Mouse (Mus musculus) thymus, postnatal 14 days (tissue): ENCODE measurements around the gene Rab40c.
"Not testable (repeated sequence)": the region's sequence is repeated elsewhere in the genome, so short reads cannot be mapped to it uniquely, and the experiment has no call there.

Experiments used
- DNase-seq: peaks from one replicate; pipeline ENCODE4 v3.0.0; 2021

The Rab40c gene

DNA sequence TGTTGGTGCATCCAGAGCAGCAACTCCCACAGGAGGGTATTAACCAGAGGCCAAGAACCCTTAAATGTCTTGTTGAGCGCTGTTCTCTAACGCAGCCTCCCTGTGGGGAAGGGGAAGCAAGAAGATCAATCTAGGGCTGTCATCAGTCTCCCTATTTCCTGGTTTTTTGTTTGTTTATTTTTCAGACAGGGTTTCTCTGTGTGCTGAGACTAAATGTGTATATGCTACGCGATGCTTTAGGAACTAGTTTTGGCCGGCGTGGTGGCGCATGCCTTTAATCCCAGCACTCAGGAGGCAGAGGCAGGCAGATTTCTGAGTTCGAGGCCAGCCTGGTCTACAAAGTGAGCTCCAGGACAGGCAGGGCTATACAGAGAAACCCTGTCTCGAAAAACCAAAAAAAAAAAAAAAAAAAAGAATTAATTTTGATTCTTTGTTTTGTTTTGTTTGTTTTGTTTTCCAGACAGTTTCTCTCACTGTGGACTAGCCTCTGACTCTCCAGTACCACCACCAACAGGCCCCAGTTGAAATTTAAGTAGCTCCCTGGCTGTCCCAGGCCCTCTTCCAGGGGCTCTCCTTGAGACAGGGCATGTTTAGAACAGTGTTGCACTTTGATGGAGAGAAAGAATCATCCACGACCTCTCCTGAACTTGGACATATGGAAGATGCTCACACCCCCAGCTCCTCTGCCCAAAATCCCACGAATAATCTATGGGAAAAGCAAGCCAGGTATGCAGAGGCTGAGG lies 46.0 kb downstream of the Rab40c start:
- DNase-seq = no peak

DNA sequence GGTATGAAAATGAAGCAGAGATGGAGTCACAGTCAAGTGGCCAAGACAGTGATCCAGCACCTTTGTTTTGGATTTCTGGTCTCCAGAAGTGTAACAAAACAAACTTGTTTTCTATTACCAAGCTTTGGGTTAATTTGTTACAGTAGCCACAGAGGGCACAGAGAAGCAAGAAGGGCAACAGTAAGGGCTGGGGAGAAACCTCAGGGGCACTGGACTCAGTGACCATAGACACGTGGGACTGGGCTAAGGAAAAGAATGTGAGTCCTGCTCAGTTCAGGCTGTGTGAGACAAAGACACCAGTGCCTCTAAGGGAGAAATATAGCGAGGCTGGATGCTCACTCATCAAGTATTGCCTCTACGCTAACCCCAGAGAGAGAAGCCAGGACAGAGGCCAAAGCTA lies 46.9 kb downstream of the Rab40c start:
- DNase-seq = no peak

DNA sequence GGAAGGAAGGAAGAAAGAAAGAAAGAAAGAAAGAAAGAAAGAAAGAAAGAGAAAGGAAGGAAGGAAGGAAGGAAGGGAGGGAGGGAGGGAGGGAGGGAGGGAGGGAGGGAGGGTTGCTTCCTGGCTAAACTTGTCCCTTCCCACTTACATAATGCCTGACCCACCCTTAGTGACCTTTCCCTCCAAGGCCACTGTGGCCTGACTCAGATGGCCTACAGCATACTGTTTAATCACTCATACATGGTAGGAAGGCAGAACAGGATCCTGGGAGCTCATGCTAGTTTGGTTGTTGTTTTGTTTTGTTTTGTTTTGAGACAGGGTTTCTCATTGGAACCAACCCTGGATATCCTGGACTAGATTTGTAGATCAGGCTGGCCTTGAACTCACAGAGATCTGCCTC lies 48.0 kb downstream of the Rab40c start:
- not testable (repeated sequence) for DNase-seq

- no peak for DNase-seq
Observed at GRCm38 (mm10) chr17:25869954-25870353, 49.6 kb downstream of the Rab40c start.

DNA sequence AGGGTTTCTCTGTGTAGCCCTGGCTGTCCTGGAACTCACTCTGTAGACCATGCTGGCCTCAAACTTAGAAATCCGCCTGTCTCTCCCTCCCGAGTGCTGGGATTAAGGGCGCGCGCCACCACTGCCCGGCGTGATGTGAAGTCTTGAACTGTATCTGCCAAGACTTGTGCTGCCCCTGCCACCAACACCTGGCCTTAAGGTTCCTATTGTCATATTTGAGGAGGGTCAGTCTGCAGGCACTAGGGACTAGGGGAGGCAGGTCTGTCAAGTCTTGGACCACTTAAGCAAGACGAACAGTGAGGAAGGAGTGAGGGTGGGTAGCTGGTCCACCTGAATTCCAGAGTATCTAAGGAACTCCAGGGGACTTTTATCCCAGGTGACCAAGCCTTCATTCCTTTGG lies 50.0 kb downstream of the Rab40c start:
- DNase-seq = no peak

DNA sequence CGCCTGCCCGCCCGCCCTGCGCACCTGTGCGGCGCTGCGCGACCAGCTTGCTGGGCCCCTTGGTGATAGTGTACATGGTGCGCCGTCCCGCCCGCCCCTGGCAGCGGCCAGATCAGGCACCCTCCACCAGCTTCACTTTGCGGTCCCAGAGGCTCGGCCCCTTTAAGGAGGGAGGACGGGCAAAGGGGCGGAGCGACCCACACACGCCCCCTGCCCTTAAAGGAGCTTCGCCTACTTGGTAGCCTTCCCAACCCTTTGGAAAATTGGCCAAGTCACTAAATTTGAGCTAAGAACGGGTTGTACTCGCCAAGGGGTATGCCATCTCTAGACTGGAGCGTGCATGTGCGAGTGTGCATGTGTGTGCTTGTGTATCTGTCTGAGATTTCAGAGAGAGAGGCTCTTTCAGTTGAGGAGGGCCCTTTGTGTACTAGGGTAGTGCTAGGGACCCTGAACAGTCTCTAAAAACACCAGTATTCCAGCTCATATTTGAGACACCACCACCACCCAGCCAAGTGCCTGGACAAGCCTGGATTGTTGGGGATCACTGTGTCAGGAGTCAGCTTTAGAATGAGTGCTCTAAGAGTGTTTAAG lies 50.8 kb downstream of the Rab40c start, which contains the start of gene Mcrip2:
Gene Mcrip2, minus strand, starts transcription at position 164 of the 591 bp plus-strand sequence.
- DNase-seq = peak; percentile 79

DNA sequence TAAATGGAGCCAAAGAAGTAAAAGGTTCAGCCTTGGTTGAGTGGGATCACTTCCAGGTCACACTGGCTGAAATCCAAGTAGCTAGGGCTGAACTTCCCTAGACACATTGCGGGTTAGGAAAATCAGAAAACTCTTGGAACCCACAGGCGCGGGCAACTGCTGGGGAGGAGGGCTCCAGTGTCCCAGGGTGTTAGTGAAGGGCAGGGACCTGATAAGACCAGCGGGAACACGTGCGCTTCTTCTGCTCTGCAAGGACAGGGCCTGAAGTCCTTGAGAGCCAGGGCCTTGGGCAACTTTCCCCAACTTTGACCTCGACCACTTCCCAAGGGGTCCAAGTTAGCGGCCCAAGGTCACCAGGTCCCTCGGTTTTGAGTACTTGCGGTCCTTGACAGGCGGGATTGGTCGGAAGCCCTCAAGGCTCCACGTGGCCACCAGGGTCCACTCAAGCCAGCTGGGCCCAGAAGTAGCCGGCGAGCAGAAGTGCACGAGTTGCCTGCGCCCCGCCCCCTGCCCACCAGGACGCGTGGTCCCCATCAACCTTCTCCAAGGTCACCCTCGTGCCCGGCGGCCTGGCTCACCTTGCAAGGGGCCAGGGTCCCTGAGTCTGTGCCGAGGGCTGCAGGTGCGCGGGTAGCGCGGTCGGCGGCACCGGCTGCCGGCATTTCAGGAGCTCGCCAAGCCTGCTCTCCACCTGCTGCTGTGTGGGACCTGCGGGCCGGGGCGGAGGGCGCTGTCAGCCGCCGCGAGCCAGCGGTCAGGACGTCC lies 51.5 kb downstream of the Rab40c start:
- no peak for DNase-seq

DNA sequence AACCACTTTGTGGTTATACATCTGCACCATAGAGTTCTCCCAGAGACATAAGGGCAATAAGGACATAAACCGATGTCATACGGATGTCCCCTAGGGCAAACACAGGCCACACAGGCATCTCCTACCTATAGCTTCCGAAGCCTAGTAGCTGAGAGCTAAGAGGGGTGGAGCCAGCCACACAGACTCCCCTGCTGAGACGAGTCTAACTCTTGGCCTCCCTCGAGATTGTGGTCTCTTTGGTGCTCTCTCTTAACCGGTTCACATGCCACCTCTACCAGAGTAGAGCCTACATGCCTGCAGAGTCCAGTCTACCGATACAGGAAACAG lies 52.1 kb downstream of the Rab40c start:
- peak; percentile 57 for DNase-seq

- DNase-seq = no peak
Observed at GRCm38 (mm10) chr17:25866172-25866571, 53.4 kb downstream of the Rab40c start.

GRCm38 (mm10) chr17:25865288-25865687 lies 54.2 kb downstream of the Rab40c start:
- no peak for DNase-seq

GRCm38 (mm10) chr17:25864311-25864710 lies 55.2 kb downstream of the Rab40c start:
- no peak for DNase-seq

DNA sequence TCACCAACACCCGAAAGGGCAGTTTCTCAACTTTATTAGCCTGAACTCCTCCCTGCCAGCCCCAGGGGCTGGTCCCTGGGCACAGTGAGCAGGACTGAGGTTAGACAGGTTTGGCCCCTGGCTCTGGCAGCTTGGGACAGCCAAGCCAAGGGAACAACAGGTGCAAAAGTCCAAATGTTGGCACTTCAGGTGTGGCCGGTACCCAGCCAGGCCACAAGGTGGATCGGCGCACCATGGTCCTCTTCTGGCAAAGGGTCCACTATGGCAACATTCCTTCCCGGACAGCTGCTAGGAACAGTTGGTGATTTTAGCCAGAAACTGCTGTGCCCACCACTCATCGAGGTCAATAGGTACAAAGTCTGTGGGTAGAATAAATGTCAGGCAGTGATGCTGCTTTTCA lies 55.8 kb downstream of the Rab40c start:
- DNase-seq = no peak

DNA sequence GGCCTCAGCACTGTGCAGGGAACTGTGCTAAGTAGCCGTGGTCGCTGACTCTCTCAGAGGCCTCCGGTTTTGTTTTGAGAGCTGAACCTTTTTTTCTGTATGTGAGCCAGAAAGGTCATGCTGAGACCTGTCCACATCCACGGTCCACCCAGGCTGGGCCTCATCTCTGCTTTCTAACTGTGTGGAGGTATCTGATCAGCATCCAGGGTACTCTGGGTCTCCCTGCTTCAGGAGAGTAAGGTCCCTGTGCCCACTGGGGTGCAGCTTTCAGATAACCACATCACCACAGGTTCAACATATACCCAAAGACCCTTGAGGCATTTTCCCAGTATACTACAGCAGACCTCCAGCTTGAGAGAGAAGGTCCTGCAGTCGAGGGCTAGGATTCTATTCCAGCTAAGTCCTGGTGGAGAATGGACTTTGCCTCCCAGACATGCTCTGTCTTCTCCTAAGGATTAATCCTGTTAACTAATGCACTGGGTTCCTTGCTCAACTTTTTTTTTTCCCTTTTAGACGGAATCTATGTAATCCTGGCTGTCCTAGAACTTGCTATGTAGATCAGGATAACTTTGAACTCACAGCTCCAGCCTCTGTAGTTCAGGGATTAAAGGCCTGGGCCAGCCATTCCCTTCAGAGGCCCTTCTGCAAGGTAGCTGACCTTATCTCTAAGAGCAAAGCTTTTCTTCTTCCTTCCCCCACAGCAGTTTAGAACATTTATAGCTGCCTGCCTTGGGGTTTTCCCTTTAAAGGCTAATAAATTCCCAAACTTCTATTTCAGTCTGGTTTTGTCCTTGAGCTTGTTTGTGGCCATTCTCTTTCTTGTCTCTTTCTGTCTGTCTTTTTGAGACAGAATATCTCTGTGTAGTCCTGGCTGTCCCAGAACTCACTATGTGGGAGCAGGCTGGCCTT lies 57.6 kb downstream of the Rab40c start:
- DNase-seq = no peak

GRCm38 (mm10) chr17:25860832-25861703 lies 58.5 kb downstream of the Rab40c start, which contains the start of gene Wdr90:
Wdr90 (minus strand) TSS chr17:25861501.
- DNase-seq = peak; percentile 91

DNA sequence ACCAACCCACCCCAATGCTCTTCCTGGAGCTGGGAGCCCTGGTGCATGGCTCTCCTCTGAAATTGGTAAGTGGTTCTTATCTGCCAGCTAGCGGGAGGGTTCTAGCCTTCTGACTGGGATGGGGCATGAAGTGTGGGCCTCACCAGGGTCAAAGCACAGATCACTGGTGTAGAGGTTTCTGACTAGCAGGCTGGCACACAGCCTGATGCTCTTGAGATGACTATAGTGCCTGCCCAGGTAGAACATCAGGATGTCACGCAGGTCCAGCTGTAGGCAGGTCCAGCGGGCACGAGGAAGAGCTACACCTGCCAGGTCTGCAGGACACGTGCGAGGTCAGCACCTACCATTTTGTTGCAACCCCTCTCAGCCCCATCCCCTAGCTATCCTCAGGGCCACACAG lies 59.3 kb downstream of the Rab40c start:
- DNase-seq = no peak

- peak; percentile 98 for DNase-seq
Observed at GRCm38 (mm10) chr17:25844396-25844901, 75.1 kb downstream of the Rab40c start, which contains the start of gene Rhot2. Rhot2 (minus strand) TSS chr17:25844851.

GRCm38 (mm10) chr17:25843636-25844395 lies 75.7 kb downstream of the Rab40c start:
- no peak for DNase-seq

DNA sequence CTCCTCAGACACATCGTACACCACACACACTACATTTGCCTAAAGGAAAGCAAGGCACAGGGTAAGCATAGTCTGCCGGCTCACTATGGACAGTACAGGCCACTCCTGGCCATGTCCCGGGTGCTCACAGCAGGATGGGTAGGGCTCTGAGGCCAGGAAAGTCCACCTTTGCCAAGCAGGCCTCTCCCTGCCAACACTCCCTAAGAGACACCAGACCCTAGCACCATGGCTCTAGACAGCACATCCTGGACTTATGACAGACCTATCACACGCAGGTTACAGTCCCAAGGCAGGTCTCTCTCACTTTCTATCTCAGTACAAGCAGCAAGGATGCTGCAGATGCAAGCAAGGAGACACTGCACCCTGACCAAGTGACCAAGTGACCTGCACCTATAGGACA lies 76.4 kb downstream of the Rab40c start:
- no peak for DNase-seq

DNA sequence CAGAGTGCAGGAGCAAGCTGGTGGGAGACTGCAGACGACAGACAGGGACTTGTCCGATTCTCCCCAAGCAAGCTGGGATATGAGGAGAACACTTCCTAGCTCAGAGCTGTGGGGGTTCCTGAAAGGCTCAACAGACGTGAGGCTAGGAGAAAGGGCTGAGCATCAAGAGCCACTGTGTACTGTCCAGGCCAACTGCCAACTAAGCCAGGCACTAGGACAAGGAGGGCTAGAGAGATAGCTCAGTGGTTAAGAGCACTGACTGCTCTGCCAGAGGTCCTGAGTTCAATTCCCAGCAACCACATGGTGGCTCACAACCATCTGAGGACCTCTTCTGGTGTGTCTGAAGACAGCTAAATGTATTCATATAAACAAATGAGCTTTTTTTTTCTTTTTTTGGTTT lies 77.0 kb downstream of the Rab40c start:
- DNase-seq = no peak

DNA sequence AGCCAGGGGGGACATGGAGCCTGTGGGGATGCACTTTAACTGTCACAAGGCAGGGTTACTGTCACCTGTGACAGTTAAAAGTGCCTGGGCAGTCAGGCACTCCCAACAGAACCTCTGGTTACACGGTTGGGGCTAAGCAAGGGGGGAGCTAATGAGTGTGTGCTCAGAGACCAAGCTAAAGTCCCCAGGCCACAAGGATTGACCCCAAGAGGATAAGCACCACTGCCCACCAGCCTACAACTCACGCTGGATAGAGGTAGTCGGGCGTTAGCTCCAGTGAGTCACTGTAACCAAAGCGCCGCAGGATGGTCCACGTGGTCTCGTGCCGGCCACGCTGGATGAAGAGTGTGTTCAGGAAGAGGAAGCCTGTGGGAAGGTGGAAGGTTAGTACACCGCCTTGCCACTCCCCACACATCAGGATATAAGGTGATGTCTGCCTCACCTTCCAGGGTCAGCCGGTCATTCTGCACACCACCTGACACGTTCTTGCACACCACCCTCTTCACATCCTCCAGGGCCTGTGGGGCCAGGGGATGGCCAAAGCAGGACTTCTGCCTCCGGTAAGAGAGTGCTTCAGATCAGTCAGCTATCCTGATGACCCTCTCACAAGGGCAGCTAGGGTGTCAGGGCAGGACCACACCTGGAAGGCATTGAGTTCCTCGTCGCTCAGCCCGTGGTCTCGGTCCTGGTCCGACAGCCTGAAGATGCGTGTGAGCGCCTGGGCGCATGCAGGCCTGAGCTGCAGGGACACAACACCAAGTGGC lies 78.2 kb downstream of the Rab40c start, which contains the start of gene Gm20683:
Gene Gm20683, minus strand, starts transcription at position 647 of the 764 bp plus-strand sequence.
- DNase-seq = no peak
